Mouse (Mus musculus) kidney, embryonic 14.5 days (tissue): ENCODE data around the gene Tspan5. TPM values are rescaled to one million over a fixed set of nuclear protein-coding genes. Genes with fewer than 3 reads are reported as not detected.

Experiments used
- ATAC-seq: fragments of 200-750 bp; cut with Nextera tagmentation; 2 replicates; pipeline ENCODE4 v1.8.0; 2017; ENCODE audit warnings: moderate number of reproducible peaks, mild to moderate bottlenecking, moderate TSS enrichment, moderate library complexity; ENCODE audit not compliant: low FRiP score, low TSS enrichment
- H3K27ac ChIP-seq: fragments of 300-500 bp; sonication (generic); 2 replicates; pipeline ENCODE4 v1.5.1; 2014; ENCODE audit warnings: low read depth, mild to moderate bottlenecking, low read length, moderate library complexity, mixed read lengths
- H3K27me3 ChIP-seq: fragments of 300-500 bp; sonication (generic); 2 replicates; pipeline ENCODE4 v1.6.1; 2014; ENCODE audit warnings: mild to moderate bottlenecking, low read length; ENCODE audit not compliant: control insufficient read depth, insufficient read depth
- H3K36me3 ChIP-seq: fragments of 300-500 bp; sonication (generic); 2 replicates; pipeline ENCODE4 v1.6.1; 2014; ENCODE audit warnings: low read length, mixed read lengths; ENCODE audit not compliant: control insufficient read depth, insufficient read depth
- H3K4me1 ChIP-seq: fragments of 300-500 bp; sonication (generic); 2 replicates; pipeline ENCODE4 v1.6.1; 2014; ENCODE audit warnings: low read length, mixed read lengths; ENCODE audit not compliant: control insufficient read depth, insufficient read depth
- H3K4me2 ChIP-seq: fragments of 300-500 bp; sonication (generic); replicated peaks from 2 replicates; pipeline ENCODE4 v1.6.1; 2014; ENCODE audit warnings: low read depth, mild to moderate bottlenecking, low read length
- H3K4me3 ChIP-seq: fragments of 300-500 bp; sonication (generic); 2 replicates; pipeline ENCODE4 v1.5.1; 2014; ENCODE audit warnings: mild to moderate bottlenecking, low read length
- H3K9ac ChIP-seq: fragments of 300-500 bp; sonication (generic); 2 replicates; pipeline ENCODE4 v1.6.1; 2014; ENCODE audit warnings: low read depth, mild to moderate bottlenecking, low read length, moderate library complexity
- H3K9me3 ChIP-seq: fragments of 300-500 bp; sonication (generic); 2 replicates; pipeline ENCODE4 v1.6.1; 2016; ENCODE audit warnings: low read length; ENCODE audit not compliant: control insufficient read depth
- WGBS: fragments of 180-500 bp; shearing (Covaris S2); extraction: QIAGEN DNeasy Blood & Tissue Kit; methylation state at CpG from one replicate; pipeline ENCODE4 v1.1.7; 2014; 5-methylcytosine and 5-hydroxymethylcytosine counted together
- polyA plus RNA-seq: library from polyadenylated mRNA; unstranded; fragments of >200 nt; fragmentation: Nextera tagmentation; extraction: Ambion mirVana; gene quantifications from 2 replicates; pipeline ENCODE4 v1.2.1, GENCODE M21; 2014

Tspan5 gene
- polyA plus RNA-seq, 1 experiment from 2014 or later: 28.8 TPM

DNA sequence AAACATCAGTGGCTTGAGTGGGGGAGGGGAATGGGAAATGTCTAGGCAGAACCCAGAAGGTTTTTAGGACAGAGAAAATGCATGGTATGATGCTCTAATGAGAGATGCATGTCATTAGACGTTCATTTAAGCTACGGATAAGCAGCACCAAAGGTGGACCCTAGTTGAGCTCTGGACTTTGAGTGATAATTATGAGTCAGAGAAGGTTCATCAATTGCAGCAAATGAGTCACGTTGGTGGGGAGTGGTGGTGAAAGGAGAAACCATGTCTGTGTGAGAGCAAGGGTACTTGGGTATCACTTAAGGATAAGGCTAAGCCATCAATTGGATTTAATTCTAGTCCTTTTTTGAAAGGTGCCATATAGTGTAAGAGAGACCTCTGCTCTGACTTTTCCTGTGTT is 1.7 kb upstream of the Tspan5 start:
- 81% methylated on average over 3 of the region's 3 CpGs for WGBS
- H3K4me2 ChIP-seq: no peak overlapping the region
- no peaks in the 10 kb centered on the region for H3K36me3 ChIP-seq
- H3K27ac ChIP-seq: no peak overlapping the region
- no peak overlapping the region for H3K9ac ChIP-seq
- no peaks in the 10 kb centered on the region for H3K9me3 ChIP-seq
- no peak for ATAC-seq
- peaks cover 9% of the 10 kb centered on the region; the same call in 1 of the 2 replicates for H3K27me3 ChIP-seq
- no peak overlapping the region for H3K4me3 ChIP-seq
- peaks cover 13% of the 10 kb centered on the region; the same call in 1 of the 2 replicates for H3K4me1 ChIP-seq

DNA sequence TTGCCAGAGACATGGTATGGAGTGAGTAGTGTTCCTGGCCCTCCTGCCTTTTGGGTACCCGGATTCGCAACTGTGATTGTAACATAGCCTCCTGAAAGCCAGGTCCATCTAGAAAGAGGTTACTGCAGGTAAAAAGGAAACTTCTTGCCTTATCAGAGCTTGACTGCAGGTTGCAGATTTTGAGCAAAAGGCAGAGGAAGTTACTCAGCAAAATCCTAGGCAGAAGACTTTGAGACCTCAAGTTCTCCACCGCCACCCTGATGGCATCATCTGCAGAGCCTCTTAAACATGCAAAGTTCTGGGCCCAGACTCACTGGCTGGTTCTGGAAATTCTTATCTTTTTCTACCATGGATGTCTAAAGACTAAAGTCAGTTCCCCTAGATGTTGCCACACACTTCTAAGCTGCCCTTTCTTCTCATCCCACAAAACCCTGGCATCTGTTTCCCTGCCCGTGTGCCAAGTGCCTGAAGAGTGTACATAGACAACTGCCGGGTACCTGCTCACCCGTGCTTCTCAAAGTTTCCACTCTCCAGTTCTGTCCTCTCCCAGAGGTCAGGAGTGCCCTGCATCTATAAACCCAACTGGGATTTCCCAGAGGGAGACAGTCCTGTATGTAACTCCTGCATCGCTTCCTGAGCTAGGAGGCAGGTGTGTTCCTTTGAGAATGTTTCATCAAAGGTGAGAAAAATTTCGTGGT is 1.0 kb upstream of the Tspan5 start:
- no peak overlapping the region for H3K4me3 ChIP-seq
- WGBS: 68% methylated on average over 8 of the region's 8 CpGs
- no peak for ATAC-seq

DNA sequence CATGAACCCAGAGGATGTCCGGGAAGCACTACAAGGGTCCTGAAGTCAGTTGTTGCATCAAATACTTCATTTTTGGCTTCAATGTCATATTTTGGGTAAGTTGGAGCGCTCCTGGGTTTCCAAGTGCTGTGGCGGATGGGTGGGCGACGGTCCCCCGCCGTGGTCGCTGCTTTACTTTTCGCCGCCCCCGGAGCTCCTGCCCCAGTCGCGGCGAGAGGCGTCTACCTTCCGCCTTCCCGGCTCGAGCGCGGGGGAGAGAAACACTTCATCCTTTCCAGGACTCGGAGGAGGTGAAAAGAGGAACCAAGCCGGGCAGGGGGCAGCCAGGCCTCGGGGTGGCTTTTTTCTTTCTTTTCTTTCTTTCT is 553 bp downstream of the Tspan5 start:
- peaks cover 21% of the 10 kb centered on the region for H3K4me1 ChIP-seq
- H3K9ac ChIP-seq: peak overlapping the region; percentile 84
- peak; percentile 14; the same call in 1 of the 2 replicates for ATAC-seq
- peak overlapping the region; percentile 88 for H3K4me2 ChIP-seq
- H3K4me3 ChIP-seq: peak overlapping the region; percentile 79
- peaks cover 9% of the 10 kb centered on the region; the same call in 1 of the 2 replicates for H3K27me3 ChIP-seq
- H3K27ac ChIP-seq: peak overlapping the region; percentile 55; the same call in 1 of the 2 replicates
- H3K36me3 ChIP-seq: no peaks in the 10 kb centered on the region
- 0% methylated on average over 22 of the region's 23 CpGs for WGBS
- H3K9me3 ChIP-seq: no peaks in the 10 kb centered on the region

More for the DNA sequence above, 1.0 kb upstream of the Tspan5 start:
- no peaks in the 10 kb centered on the region for H3K9me3 ChIP-seq
- peak overlapping the region; percentile 88; the same call in 1 of the 2 replicates for H3K4me2 ChIP-seq
- H3K27me3 ChIP-seq: peaks cover 9% of the 10 kb centered on the region; the same call in 1 of the 2 replicates
- H3K27ac ChIP-seq: no peak overlapping the region
- no peaks in the 10 kb centered on the region for H3K36me3 ChIP-seq
- no peak overlapping the region for H3K9ac ChIP-seq
- peaks cover 15% of the 10 kb centered on the region for H3K4me1 ChIP-seq

DNA sequence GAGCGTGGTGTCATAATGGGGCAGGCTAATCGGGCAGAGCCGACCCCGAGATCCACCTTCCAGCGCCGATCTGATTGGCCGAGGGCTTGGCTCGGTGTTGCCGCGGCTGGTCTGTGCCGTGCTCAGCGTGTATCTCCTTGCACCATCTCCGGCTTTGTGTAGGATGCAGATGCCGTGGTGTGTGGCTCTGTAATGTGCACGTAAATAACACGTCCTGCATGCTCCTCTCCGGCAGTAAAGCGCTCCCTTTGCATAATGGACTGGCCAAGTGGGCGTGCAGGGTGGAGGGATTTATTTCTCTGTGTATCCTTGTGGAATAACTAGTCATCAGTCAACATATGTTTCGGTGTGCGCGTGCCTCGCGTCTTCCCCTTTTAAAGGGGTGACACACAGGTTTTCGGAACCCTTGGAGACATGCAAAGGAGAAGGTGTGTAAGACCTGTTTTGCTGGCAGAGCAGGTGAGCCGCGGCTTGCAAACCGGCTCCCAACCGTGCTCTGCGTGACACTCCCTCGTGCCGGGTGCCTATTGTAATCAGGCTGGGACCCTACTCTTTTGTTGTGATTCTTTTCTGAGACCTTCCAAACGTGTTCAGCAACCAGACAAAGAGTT is 1.2 kb downstream of the Tspan5 start:
- under 1% methylated on average over 33 of the region's 33 CpGs for WGBS
- Histone ChIP-seq H3K4me1 (peaks cover 21% of the 10 kb centered on the region), H3K27ac (0 out of 2 replicates have a peak overlapping the region, but pooled peaks have one; percentile 24), H3K9ac (peak overlapping the region; percentile 84), H3K27me3 (peaks cover 9% of the 10 kb centered on the region; the same call in 1 of the 2 replicates), H3K4me3 (peak overlapping the region; percentile 79), H3K9me3 (no peaks in the 10 kb centered on the region), H3K36me3 (no peaks in the 10 kb centered on the region), H3K4me2 (peak overlapping the region; percentile 88)
- ATAC-seq: peak; percentile 88

DNA sequence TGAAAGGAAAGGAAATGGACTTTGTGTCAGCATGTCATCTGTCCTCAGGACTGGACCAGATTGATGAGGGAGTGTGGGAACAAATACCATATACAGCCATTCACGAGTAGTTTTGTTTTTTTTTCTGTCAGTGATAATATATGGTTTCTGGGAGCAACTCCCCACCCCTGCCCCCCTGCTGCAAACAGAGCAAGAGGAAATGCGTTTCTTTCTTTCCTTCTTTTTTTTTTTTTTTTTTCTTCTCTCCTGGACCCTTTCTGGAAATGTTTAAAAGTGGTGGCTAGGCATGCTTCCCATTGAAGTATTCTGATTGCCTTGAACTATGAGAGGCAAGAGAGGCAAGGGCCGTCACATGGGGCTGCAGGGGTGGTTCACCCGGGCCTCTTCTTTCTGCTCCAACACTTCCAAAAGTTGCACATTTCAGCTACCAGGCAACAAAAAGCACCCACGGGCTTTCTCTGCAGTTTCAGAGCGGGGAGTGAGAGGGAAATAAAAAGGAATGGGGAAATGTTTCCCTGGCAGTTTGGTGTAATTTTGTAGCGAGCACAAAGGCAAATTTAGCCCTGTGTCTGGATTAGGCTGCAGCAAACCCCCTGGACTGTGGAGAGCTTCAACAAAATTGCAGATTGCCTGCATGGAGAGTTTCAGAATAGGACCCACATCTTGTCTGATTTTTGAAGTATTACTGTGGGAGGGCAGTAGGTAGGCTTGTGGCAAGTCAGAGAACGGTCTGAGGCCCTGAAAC is 2.2 kb downstream of the Tspan5 start:
- Histone ChIP-seq H3K27ac (no peak overlapping the region), H3K9ac (no peak overlapping the region; the same call in 1 of the 2 replicates), H3K4me2 (peak overlapping the region; percentile 88)

DNA sequence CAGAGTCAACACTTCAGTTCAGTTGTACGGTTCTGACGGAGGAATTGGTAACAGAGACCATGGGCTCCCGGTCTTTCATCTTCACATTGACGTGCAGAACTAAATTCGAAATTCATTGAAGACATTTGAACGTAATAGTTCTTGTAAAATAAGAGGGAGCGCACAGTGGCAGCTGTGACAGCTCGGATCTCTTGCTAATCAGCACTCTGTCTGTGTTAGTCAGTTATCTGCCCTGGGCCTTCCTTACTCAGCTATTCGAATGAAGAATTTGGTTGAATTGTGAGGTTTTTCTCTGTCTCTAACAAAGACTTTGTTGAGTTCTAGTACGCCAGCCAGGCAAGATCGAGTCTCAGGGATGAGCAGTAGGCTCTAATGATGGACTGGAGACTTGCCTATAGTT is 3.1 kb downstream of the Tspan5 start:
- no peaks in the 10 kb centered on the region for H3K9me3 ChIP-seq
- 81% methylated on average over 11 of the region's 11 CpGs for WGBS
- ATAC-seq: no peak

More for the DNA sequence above, 2.2 kb downstream of the Tspan5 start:
- H3K4me3 ChIP-seq: peak overlapping the region; percentile 79; the same call in 1 of the 2 replicates
- no peaks in the 10 kb centered on the region for H3K9me3 ChIP-seq
- H3K36me3 ChIP-seq: no peaks in the 10 kb centered on the region
- no peak for ATAC-seq
- peaks cover 21% of the 10 kb centered on the region for H3K4me1 ChIP-seq
- H3K27me3 ChIP-seq: peaks cover 9% of the 10 kb centered on the region; the same call in 1 of the 2 replicates
- WGBS: 16% methylated on average over 8 of the region's 8 CpGs

DNA sequence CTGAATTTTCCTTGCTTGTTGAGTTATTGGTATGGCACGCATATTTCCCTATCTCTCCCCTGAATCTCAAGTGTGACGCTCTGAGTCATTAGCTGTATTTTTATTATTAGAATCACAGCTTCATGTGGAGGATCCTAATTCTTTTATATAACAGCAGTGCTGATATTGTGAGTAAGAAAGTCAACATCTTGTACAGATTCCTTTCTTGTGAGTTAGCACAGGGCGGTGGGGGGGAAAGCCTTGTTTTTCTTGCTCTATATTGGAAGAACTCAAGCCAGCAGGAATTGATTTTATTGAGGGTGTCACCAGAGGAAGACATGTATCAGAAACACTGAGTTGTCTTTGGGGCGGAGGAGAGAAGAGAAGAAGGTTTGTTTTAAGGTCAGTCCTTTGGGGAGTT is 3.6 kb downstream of the Tspan5 start:
- H3K27me3 ChIP-seq: peaks cover 7% of the 10 kb centered on the region; the same call in 1 of the 2 replicates
- H3K9me3 ChIP-seq: no peaks in the 10 kb centered on the region
- WGBS: 55% methylated on average over 4 of the region's 4 CpGs

More for the DNA sequence above, 3.1 kb downstream of the Tspan5 start:
- Histone ChIP-seq H3K4me3 (no peak overlapping the region), H3K27me3 (peaks cover 9% of the 10 kb centered on the region; the same call in 1 of the 2 replicates), H3K36me3 (no peaks in the 10 kb centered on the region), H3K4me1 (peaks cover 21% of the 10 kb centered on the region), H3K9ac (no peak overlapping the region), H3K4me2 (no peak overlapping the region), H3K27ac (no peak overlapping the region)

DNA sequence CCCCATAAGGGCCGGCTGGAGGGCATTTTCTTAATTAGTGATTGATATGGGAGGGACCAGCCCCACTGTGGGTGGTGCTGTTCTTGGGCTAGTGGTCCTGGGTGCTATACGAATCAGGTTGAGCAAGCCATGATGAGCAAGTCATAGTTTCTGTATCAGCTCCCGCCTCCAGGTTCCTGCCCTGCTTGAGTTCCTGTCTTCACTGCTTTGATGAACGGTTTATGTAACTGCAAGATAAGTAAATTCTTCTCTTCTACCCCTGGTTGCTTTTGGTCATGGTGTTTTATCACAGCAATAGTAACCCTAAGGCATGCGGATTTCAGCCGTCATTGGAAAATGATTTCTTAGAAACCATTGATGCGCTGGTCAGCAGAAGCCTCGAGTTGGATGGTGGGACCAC is 4.6 kb downstream of the Tspan5 start:
- Histone ChIP-seq H3K9me3 (no peaks in the 10 kb centered on the region), H3K27ac (no peak overlapping the region), H3K4me3 (no peak overlapping the region), H3K9ac (no peak overlapping the region), H3K4me1 (peaks cover 21% of the 10 kb centered on the region), H3K27me3 (no peaks in the 10 kb centered on the region), H3K36me3 (no peaks in the 10 kb centered on the region), H3K4me2 (no peak overlapping the region)
- no peak for ATAC-seq
- WGBS: 83% methylated on average over 8 of the region's 8 CpGs

More for the DNA sequence above, 3.6 kb downstream of the Tspan5 start:
- no peak overlapping the region for H3K27ac ChIP-seq
- no peak overlapping the region for H3K9ac ChIP-seq
- no peak overlapping the region for H3K4me2 ChIP-seq
- ATAC-seq: no peak
- H3K4me3 ChIP-seq: no peak overlapping the region
- no peaks in the 10 kb centered on the region for H3K36me3 ChIP-seq
- H3K4me1 ChIP-seq: peaks cover 21% of the 10 kb centered on the region
